Mouse (Mus musculus): ENCODE results near the gene Adgrg6.

The Adgrg6 gene

DNA sequence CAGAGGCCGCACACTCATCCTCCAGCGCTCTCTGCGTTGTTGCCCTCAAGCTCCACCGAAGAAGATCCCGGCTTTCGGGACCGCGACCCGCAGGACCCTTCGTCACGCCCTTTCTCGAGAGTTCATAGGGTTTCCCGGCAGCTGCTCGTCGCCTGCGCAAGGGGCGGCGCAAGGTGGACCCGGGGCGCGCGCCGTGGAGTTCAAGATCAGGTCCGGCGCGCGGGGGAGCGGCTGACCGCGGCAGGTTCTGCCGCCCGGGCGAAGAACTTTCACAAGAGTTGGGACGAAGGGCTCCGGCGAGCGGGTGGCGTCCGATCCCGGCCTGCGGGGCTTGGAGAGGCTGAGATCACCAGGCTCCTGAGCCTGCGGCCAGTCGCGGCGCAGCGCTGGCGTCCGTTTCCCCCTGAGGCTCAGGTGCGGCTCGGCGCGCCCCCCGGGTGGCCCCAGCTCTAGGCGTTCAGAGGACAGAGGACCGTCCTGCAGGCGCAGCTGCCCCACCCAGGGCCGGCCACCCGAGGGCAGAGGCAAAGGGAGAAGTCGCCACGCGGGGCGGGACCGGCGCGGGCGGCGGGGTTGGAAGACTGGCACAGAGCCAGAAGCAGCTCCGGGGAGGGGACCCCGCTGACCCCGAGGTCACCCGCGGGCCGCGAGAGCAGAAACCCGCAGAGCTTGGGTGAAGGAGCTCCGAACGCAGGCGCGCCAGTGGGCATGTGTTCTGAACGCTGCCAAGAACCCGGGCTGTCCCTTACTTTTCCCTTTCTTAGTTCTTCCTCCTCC is at the start of gene Adgrg6:
Gene Adgrg6, minus strand, starts transcription at position 719 of the 777 bp plus-strand sequence.
- DNase-seq = peak; percentile 51

DNA sequence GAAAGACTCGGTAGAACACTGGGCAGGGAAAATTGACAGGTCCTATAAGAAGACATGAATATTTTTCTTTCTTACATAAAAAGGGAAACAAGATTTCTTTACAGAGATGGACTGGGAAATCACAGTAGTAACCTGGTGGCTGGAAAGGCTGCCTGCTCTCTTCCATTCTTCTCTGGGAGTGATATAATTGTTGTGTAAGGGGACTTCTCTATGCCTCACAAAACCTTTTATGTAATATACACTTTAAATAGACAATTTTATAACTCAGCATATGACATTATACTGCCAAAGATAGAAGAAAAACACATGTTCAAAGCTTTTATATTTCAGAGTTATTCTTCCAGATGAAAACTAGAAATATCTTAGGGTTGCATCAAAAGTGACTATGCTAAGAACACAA is 46.8 kb upstream of the Adgrg6 start:
- DNase-seq = no peak

DNA sequence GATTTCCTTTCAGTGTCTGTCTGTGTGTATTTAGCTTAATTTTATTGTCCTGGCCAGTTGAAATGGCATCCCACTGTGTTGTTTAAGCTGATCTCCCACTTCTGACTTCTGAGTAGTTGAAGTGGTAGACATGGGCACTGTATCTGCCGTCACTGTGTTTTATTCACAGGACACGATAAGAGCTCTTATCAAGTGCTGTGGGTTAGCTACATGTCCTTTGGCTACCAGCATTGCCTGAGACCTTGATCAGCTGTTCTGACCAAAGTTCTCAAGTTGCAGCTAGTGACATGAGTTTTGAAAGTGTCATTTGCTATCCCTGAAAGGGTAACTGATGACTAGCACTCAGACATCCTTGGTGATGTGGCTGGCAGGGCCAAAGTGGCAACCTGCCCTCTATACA is 45.4 kb upstream of the Adgrg6 start:
- no peak for DNase-seq

DNA sequence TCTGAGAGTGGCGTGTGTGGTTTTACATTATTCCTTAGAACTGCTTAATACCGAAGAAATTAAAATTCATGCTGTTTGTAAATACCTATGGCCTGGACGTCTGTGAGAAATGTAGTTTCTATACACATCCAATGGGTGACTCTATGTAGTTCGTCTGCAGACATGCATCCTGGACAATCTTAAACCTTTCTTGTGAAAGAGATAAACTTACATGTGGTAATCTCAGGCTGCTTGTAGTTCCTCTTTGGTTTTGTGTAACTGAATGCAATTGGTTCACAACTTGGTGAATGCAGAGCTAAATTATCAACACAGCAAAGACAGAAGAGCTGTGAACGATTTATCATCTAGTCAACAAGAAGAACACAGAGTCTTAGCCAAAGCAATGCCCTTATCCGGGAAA is 44.2 kb upstream of the Adgrg6 start:
- no peak for DNase-seq

DNA sequence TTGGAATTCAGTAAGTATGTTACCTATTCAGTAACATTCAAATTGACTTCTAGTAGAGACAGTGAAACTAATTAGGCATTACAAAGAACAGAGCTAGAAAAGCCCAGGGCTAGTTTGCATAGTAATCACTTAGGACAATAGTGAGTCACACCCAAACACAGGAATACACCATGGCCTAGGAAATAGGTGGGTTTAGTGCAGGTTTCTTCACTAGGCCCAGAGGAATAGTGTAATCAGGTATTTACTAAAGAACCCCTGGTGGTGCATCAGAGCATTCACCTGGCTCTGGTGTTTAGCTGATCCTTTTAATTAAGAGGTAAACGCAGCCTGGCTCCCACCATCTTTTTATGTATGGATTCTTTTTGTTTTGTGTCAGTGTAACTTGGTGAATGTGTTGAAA is 38.0 kb upstream of the Adgrg6 start:
- no peak for DNase-seq

DNA sequence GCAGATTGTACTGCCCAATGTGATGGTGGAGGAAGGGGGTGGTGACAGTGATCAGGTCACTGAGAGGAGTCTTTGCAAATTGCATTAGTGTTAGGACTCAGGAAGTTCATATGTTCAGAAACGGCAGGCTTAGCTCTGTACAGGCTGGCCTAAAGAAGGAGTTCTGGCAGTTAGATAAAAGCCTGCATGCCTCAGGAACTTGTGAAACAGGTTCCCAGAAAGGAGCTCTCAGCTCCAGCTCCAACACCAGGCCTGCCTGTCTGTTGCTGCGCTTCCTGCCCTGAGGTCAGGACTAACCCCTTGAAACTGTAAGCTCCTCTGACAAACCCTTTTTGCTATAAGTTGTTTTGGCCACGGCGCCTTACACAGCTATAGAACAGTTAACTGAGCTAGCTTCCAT is 28.8 kb upstream of the Adgrg6 start:
- no peak for DNase-seq

DNA sequence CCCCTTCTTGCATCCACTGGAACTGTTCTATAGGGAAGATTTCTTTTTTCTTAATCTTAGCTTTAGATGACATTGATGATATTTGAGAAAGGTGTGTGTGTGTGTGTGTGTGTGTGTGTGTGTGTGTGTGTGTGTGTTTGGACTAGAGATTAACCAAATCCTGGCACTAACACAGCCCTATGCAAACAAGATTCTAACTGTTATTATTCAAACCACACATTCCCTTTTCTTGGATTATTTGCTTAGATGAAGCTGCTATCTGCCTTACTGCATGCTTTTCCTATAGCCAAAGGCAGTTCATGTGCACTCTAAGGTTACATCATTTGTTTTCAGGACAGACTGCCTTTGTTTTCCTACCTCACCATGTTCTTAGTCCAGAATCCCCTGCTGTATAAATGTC is 25.7 kb upstream of the Adgrg6 start:
- no peak for DNase-seq

DNA sequence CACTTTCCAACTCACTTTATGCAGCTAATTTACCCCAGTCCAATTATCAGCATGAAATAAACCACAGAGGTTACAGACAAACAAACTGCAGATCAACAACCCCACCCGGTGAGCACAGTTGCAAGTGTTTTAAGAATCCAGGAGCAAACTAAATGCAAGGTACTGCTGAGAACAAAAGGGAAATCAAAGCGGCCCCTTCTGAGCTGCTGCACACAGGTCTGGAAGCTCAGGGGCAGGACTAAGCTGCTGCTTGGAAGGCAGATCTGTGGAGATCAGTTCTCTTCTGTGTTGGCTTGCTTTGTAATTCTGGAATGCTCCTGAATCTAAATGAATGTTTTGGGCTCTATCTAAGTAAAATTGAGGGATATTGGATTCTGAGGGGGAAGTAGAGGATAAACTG is 25.2 kb upstream of the Adgrg6 start:
- DNase-seq = no peak

DNA sequence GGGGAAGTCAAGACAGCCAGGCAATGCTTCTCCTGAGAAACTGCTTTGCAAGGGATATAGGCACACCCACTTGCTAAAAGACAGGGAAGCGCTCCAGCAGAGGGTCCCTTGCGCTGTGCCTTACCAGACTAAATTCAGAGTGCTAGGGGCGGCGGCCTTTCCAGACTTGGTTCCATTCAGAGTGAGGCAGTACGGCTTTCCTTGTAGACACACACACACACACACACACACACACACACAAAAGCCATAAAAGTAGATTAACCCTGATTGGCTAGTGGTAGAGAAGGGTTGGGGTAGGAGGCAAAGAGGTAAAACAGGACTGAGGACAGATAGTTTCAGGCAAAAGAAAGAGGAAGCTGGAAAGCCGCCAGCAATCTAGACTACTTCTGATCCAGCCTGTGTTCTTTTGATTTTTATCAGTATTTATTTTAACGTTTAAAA is 672 bp upstream of the Adgrg6 start:
- peak; percentile 31 for DNase-seq

DNA sequence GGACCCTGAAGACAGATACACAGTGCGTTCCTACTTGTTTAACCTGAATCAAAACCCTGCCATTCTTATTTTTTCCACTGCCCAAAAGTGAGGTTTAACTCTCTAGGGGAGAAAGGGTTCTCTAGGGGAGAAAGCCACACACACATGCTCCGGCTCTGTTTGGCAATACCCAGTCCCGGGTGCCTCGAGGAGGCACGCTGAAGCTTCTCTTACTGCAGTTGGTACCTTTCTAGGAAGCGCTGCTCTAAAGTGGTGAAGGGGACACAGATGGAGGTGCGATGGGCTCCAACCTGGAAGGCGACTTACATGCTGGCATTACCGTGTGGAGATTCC is 885 bp downstream of the Adgrg6 start:
- DNase-seq = no peak

DNA sequence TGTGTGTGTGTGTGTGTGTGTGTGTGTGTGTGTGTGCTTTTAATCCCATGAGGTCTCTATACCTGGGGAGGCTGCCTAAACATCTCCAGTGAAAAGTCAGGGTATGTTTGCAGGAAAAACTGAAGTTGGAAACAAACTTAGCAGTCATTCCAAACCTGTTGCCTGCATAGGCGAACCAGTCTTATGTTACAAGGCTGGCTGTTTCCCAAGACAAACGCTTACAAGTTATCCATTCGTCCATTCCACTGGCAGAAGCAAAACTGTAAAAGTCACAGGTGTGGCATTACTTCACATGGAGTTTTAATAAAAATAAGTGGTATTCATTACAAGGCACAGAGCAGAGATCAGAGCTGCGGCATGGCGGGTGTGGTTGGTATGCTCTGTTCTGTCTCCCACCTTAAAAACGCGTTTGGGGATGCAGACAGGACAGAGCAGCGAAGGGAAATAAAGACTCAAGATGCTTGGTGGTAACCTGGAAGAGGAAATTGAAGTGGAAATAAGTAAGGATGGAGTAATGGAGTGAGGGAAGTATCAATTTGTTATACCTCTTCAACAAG is 1.9 kb downstream of the Adgrg6 start:
- DNase-seq = no peak

DNA sequence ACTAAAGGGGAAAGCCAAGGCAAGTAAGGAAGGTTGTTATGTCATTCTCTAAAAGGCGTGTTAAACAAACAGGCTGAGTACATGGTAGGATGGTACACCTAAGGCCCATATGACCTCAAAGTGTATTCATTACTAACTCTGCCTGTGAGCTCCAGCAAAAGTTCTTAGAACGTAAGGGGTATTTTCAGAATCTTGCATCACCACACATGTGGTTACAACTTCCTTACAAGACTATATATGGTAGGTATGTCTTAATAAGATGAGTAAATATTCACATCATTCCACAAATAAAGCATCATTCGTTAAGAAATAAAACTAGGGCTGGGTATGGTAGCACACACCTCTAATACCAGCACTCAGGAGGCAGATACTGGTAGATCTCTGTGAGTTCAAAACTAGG is 8.4 kb downstream of the Adgrg6 start:
- no peak for DNase-seq

DNA sequence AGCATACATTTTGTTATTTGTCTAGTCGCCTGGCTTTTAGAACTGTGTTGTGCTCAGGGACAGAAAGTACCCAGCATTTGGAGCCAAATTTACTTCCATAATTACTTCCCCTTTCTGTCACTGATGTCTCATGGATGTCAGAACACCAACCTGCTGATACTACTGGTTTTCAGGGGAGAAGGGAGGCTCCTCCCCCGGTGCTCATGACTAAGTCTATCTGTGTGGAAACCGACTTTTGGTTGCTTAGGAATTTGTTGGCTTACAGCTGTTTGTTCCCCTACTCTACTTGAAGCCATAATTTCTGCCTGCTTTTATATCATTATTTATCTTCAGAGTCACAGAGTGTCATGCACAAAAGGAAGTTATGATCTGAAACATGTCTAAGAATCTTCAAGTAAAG is 14.4 kb downstream of the Adgrg6 start:
- peak; percentile 45 for DNase-seq

DNA sequence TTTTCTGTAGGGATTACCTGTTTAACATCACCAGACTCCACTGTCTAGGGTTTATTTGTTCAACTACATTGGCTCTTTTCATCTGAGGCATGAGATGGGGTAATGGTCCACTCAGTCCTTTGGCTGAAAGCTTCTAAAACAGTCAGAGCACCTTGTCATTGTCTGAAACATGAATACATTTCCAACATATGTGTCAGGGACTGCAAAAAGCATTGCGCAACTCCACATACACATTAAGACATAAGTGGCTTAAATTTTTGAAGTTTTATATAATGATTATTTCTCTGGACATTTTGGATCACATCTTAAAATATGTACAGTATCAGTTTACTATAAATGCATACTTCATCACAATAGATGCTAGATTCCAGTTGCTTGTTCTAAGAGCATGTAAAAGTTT is 14.8 kb downstream of the Adgrg6 start:
- no peak for DNase-seq

DNA sequence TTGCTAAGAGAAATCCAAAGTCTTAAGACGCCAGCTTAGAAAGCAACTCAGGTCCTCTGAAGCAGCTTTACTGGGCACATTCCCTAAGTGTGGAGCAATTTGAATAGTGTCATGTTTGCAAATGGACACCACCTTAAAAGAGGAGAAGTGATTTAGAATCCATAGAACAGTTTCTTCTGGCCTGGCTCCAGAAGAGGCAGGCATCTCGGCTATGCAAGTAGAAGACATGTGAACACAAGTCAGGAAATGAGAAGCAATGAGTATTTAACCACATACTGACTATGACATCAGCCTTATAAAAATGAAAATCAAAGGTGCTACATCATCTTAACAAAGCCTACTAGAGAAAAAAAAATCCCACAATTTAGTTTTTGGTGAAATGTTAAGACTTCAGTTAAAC is 17.7 kb downstream of the Adgrg6 start:
- no peak for DNase-seq

DNA sequence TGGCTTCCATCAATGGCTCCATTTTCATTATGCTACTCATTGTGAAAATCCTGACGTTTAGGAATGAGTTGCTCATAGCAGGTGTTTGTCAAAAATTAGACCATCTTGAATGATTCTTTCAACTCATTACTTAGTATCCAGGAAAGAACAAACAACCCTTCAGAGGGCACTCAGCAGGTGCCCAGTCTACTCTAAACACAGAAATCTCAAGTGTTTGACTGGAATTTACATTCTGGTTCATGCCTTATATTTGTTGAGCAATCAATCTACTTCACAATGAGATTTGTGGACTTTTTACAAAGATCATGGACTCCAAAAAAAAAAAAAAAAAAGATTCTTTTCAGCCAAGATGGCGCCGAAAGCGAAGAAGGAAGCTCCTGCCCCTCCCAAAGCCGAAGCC is 22.7 kb downstream of the Adgrg6 start:
- DNase-seq = no peak

DNA sequence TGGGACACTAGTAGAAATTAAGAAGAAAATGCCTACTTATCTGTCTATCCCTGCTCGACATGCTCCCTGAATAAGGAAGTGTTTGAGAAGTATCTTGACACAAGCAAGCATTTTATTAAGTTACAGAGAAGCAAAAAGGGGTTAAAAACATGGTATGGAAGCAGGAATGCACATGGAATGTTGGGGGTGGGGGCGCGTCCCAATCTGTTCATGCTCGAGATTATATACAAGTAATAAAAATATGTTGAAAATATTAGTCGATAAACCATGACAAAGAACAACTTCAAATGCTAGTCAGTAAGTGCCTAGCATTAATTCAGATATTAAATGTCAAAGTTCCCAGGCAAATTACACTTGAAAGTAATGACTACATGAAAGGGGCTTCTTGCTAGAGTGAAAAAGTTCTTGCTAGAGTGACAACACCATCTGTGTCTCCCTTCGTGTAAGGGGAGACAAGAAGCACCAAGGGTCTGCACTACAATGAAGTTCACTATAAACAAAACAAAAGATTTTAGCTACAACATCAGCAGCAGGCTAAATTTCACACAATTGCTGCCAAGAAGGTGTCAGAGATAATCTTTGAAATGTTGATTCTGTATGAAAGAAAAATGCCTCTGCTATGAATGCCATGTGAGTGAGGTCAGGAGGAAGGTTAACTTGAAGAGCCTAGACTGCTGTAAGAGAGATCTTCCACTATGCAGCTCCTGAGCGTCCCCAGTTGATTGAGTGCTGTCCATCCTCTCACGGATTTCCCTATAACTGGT is 24.4 kb downstream of the Adgrg6 start:
- no peak for DNase-seq

DNA sequence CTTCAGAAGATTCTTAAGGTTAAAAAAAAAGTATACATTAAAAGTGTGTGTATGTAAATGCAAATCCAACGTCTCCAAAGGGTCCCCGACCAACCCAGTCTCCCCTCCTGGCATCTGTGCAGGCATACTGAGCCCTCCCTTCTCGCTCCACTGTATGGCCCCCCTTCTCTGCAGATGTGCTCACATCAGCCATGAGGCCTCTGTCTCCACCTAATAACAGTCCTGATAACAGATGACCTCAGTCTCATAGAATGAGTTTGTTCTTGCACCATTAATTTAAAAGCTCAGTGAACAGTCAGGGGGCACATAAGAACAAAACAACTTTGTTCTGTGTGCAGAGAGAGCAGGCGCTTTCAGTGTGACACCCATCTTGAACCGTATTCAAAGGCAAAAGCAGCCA is 27.6 kb downstream of the Adgrg6 start:
- no peak for DNase-seq

DNA sequence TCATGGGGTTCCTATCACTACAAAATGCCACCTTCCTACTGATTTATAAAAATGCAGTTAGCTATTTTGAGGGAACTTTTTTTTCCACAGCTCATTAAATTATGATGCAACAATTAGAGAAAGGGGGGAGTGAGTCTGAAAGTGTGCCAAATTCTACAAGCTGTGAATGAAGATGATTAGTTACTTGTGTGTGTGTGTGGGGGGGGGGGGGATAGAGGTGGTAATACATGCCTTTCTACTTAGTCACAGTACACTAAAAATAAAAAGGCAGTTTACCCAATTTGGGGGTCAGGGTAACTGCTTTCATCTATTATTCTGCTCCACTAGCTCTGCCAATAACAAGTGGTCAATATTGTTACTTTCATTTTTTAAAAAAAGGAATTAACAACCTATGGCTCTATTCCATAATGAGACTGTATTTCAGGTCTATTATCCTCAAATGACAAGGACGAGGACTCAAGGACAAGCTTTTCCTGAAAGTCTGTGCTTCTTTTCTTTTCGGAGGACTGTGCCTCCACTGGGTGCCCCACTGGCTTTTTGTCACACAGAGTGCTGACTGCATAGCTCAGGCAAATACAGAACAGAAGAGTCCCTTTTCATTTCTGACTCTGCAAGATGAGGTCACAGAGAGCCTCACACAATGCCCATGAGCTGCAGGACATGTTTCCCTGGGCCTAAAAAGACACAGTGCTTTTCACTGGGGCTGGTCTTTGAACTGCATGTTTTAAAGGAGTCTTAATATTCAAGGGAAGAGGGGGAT is 33.4 kb downstream of the Adgrg6 start:
- peak; percentile 26 for DNase-seq

DNA sequence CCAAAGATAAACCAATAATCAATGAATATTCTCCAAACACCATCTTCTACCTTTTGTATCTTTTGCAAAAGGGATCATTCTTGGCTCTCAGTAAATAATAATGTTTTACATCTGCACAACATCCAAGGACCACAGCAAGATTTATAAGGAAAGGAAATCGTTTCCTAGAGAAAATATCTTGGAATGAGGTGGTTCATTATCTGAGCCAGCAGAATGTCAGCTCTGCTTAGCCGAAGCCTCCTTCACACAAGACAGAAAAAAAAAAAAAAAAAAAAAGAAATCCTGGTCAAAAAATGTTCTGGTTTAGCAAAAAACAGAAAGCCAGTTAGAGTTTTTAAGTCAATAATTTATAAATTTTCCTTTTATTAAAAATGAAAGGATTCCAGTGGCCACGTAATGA is 34.3 kb downstream of the Adgrg6 start:
- no peak for DNase-seq

DNA sequence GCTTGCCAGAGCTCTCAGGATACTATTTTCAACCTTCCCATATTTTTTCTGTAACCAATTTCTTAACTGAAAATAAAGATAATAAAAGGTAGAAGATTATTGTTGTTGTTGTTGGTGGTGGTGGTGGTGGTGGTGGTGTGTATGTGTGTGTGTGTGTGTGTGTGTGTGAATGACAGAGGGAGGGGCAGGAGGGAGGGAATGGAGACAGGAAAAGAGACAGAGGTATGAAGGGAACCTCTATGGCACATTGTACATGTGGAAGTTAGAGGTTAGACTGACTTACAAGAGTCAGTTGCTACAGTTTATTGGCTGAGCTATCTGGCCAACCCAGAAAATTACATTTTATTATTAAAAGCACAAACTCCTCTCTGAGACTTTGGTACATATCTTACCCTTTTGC is 49.8 kb downstream of the Adgrg6 start:
- no peak for DNase-seq

DNA sequence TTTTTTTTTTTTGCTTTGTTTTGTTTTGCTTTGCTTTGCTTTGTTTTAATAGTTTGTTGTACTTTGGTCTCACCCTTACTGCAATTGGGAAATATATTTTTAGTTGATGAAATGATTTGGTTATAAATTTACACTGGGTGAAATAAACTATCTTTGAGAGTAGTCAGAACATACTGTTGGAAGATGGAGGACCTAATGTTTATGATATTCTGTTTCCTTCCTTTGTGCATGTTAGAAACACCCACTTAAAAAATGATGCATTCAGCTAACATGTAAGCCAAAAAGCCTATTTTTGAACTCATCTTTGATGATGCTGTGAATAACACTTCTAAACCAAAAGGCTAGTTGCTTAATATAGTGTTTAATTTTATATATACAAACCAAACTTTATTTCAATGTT is 50.3 kb downstream of the Adgrg6 start:
- DNase-seq = no peak

DNA sequence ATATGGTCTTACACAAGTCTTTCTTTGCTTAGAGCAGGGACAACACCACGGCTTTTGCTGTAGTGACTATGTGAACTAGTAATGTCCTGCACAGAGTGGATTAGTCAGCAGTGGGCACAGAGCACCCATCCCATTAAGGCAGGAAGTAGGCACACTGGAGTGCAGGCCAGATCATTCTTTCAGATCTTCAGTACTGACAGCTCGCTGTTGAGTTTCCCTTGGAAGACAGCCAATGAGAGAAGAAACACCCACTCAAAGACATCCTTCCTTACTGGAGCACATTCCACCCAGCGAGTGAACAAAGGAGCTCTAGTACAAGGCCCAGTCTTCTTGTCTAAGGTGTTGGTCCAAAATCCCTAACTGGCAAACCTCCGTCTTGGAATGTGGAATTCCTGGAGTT is 53.6 kb downstream of the Adgrg6 start:
- peak; percentile 65 for DNase-seq

DNA sequence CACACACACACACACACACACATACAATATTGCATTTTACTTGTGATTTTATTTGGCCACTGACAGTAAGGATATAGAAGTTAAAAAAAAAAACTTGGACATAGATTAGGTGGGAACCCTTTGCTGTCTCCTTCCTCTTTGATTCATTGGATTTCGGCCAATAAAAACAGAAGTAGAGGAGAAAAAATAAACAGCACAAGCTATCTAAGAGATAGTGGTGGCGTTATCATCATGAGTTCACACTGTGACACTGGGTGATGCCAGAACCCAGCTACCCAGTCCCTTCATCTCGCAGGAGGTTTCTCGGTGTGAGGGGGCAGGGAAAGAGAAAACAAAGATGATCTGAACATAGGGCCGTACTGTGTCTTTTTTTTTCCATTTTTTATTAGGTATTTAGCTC is 62.2 kb downstream of the Adgrg6 start:
- no peak for DNase-seq
